Mouse (Mus musculus) embryonic facial prominence, embryonic 10.5 days (tissue): ENCODE measurements around the gene Inpp1. TPM values are rescaled to one million over a fixed set of nuclear protein-coding genes. Genes with fewer than 3 reads are reported as not detected.
A peak's percentile ranks its signal among the peaks of the same experiment; 100 is the strongest.
"Not testable (repeated sequence)": the region's sequence is repeated elsewhere in the genome, so short reads cannot be mapped to it uniquely, and the experiment has no call there.

Source experiments
- DNase-seq: peaks from one replicate; pipeline ENCODE4 v3.0.0-alpha.2; 2017; ENCODE audit warnings: low spot score
- H3K27ac ChIP-seq: fragments of 300-500 bp; sonication (generic); replicated peaks from 2 replicates; pipeline ENCODE4 v1.5.1; 2016; ENCODE audit warnings: mild to moderate bottlenecking
- H3K27me3 ChIP-seq: fragments of 300-500 bp; sonication (generic); replicated peaks from 2 replicates; pipeline ENCODE4 v1.6.1; 2016; ENCODE audit warnings: low read depth, mild to moderate bottlenecking; ENCODE audit not compliant: poor library complexity, severe bottlenecking
- H3K36me3 ChIP-seq: fragments of 300-500 bp; sonication (generic); replicated peaks from 2 replicates; pipeline ENCODE4 v1.6.1; 2016; ENCODE audit warnings: mild to moderate bottlenecking, moderate library complexity
- H3K4me1 ChIP-seq: fragments of 300-500 bp; sonication (generic); 2 replicates; pipeline ENCODE4 v1.6.1; 2016
- H3K4me3 ChIP-seq: fragments of 300-500 bp; sonication (generic); 2 replicates; pipeline ENCODE4 v1.5.1; 2016; ENCODE audit warnings: mild to moderate bottlenecking, moderate library complexity
- H3K9me3 ChIP-seq: fragments of 300-500 bp; sonication (generic); 2 replicates; pipeline ENCODE4 v1.6.1; 2016; ENCODE audit warnings: mild to moderate bottlenecking
- whole genome bisulfite sequencing: fragments of 180-500 bp; shearing (Covaris S2); methylation state at CpG from one replicate; pipeline ENCODE4 v1.1.7; 2016; 5-methylcytosine and 5-hydroxymethylcytosine counted together
- polyA plus RNA-seq: library from polyadenylated mRNA; unstranded; fragments of >200 nt; fragmentation: Nextera tagmentation; extraction: Ambion mirVana; gene quantifications from 2 replicates; pipeline ENCODE4 v1.2.1, GENCODE M21; 2016

Gene Inpp1
- 13.7 and 15.7 TPM in 2 replicates for polyA plus RNA-seq

- under 1% methylated on average over 59 of the region's 59 CpGs for WGBS
- Histone ChIP-seq H3K27ac (peak within 1 kb of the TSS; percentile 88), H3K9me3 (no peaks in the 10 kb centered on the region)
Measured at GRCm38 (mm10) chr1:52816910-52817812, at the start of gene Inpp1. Gene Inpp1, minus strand, starts transcription at chr1:52817688.

DNA sequence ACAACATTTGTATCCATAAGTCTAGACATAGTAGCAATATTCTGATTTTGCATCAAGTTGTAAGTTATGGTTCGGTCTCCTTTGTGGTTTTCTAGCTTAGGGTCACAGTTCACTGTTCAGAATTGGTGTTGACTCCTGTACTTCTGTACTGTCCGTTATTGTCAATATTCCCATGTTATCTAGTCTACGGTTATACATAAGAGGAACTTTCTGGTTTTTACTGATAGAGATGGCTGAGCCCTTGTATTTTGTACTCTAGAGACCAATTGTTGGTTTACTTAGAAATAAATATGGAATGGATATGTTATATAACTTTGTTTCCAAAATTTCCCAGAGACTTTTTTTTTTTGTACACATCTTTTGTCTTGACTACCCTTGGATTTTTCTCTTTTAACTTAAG is 48.5 kb upstream of the Inpp1 start:
- Histone ChIP-seq H3K9me3 (no peaks in the 10 kb centered on the region), H3K4me1 (no peaks in the 10 kb centered on the region), H3K36me3 (peaks cover 2% of the 10 kb centered on the region; the same call in 1 of the 2 replicates), H3K27ac (no peak overlapping the region), H3K27me3 (no peaks in the 10 kb centered on the region), H3K4me3 (no peak overlapping the region)
- DNase-seq, result no peak
- 92% methylated on average over 3 of the region's 3 CpGs for WGBS

More at GRCm38 (mm10) chr1:52816910-52817812, at the start of gene Inpp1:
- H3K27me3 ChIP-seq, result no peaks in the 10 kb centered on the region
- no peaks in the 10 kb centered on the region for H3K36me3 ChIP-seq
- peak within 1 kb of the TSS; percentile 74 for H3K4me3 ChIP-seq
- H3K4me1 ChIP-seq, result peaks cover 26% of the 10 kb centered on the region
- DNase-seq, result peak; percentile 80

GRCm38 (mm10) chr1:52864220-52864619 is 46.7 kb upstream of the Inpp1 start:
- Histone ChIP-seq H3K27ac (no peak overlapping the region), H3K36me3 (peaks cover 8% of the 10 kb centered on the region; the same call in 1 of the 2 replicates), H3K4me1 (no peaks in the 10 kb centered on the region), H3K4me3 (no peak overlapping the region), H3K9me3 (no peaks in the 10 kb centered on the region), H3K27me3 (no peaks in the 10 kb centered on the region)
- 91% methylated on average over 1 of the region's 1 CpGs for WGBS
- DNase-seq, result no peak

GRCm38 (mm10) chr1:52855904-52856601 is 38.6 kb upstream of the Inpp1 start:
- peaks cover 6% of the 10 kb centered on the region; the same call in 1 of the 2 replicates for H3K36me3 ChIP-seq
- H3K4me3 ChIP-seq, result no peak overlapping the region
- no peaks in the 10 kb centered on the region for H3K4me1 ChIP-seq
- no peak for DNase-seq
- no peaks in the 10 kb centered on the region for H3K9me3 ChIP-seq
- H3K27ac ChIP-seq, result no peak overlapping the region
- no peaks in the 10 kb centered on the region for H3K27me3 ChIP-seq
- 92% methylated on average over 7 of the region's 7 CpGs for WGBS

GRCm38 (mm10) chr1:52854029-52854428 is 36.5 kb upstream of the Inpp1 start:
- not testable (repeated sequence) for H3K9me3 ChIP-seq, H3K27me3 ChIP-seq, DNase-seq, H3K4me1 ChIP-seq, H3K4me3 ChIP-seq, H3K36me3 ChIP-seq, H3K27ac ChIP-seq
- WGBS, result 76% methylated on average over 1 of the region's 1 CpGs

DNA sequence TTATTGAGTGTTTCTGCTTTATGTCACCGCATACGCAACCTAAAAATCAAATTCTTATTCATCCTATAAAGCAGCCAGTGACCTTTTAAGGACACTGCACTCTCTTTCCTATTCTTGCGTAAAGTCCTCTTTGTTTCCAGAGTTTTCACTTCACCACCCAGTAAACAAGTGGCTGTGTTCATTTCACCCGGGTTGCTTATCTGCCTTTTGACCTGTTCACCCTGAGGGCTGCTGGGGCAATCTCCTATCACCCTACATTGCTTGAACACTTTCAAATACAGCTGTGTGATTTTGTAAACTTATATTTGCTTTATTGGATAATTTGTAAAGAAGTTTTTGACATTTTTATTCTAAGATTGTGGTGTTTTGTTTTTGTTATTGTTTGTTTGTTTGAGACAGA is 31.9 kb upstream of the Inpp1 start:
- Histone ChIP-seq H3K36me3 (no peaks in the 10 kb centered on the region), H3K9me3 (no peaks in the 10 kb centered on the region), H3K27me3 (no peaks in the 10 kb centered on the region), H3K27ac (no peak overlapping the region), H3K4me3 (no peak overlapping the region), H3K4me1 (peaks cover 8% of the 10 kb centered on the region)
- DNase-seq, result no peak
- 72% methylated on average over 4 of the region's 4 CpGs for WGBS

DNA sequence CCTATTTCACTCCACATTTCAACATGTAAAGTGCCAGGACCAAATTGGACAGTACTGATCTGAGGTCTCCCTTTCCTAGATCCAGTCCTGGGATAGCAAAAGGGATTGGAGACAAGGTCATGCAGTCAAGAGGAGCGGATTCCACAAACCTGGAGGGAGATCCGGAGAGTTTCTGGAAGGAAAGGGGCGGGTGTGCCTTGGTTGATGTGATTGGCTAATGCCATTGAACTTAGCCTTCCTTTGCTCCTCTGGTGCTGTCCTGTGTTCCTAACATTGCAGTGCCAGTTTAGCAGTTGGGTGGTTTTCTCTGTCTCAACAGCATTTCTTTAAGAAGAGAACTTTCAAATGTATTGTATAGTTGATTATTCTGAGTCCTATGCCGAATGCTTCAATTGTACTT is 29.1 kb upstream of the Inpp1 start:
- H3K4me3 ChIP-seq, result no peak overlapping the region
- H3K9me3 ChIP-seq, result no peaks in the 10 kb centered on the region
- WGBS, result 89% methylated on average over 4 of the region's 4 CpGs
- peaks cover 13% of the 10 kb centered on the region for H3K4me1 ChIP-seq
- DNase-seq, result no peak
- H3K36me3 ChIP-seq, result no peaks in the 10 kb centered on the region
- H3K27me3 ChIP-seq, result no peaks in the 10 kb centered on the region
- no peak overlapping the region for H3K27ac ChIP-seq

GRCm38 (mm10) chr1:52844782-52845665 is 27.5 kb upstream of the Inpp1 start, which contains the start of gene Hibch:
Gene Hibch, plus strand, starts transcription at chr1:52844929.
- DNase-seq, result peak; percentile 99
- no peaks in the 10 kb centered on the region for H3K27me3 ChIP-seq
- H3K36me3 ChIP-seq, result no peaks in the 10 kb centered on the region
- H3K9me3 ChIP-seq, result no peaks in the 10 kb centered on the region
- peak within 1 kb of the TSS; percentile 66 for H3K4me3 ChIP-seq
- 4% methylated on average over 45 of the region's 45 CpGs for WGBS
- H3K27ac ChIP-seq, result peak within 1 kb of the TSS; percentile 88
- peaks cover 13% of the 10 kb centered on the region for H3K4me1 ChIP-seq

DNA sequence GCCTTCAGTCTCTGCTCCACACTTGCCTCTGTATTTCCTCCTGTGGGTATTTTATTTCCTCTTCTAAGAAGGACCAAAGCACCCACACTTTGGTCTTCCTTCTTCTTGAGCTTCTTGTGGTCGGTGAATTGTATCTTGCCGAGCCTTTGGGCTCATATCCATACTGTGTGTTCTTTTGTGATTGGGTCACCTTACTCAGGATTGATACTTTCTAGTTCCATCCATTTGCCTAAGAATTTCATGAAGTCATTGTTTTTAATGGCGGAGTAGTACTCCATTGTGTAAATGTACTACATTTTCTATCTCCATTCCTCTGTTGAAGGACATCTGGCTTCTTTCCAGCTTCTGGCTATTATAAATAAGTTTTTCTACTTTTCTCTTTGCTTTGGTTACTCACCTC is 26.9 kb upstream of the Inpp1 start:
- DNase-seq, result no peak
- Histone ChIP-seq H3K27ac (peak overlapping the region; percentile 88; the same call in 1 of the 2 replicates), H3K9me3 (no peaks in the 10 kb centered on the region), H3K4me3 (peak overlapping the region; percentile 66), H3K4me1 (peaks cover 13% of the 10 kb centered on the region), H3K27me3 (no peaks in the 10 kb centered on the region), H3K36me3 (no peaks in the 10 kb centered on the region)
- 17% methylated on average over 3 of the region's 3 CpGs for WGBS

- WGBS, result 90% methylated on average over 3 of the region's 3 CpGs
Measured at GRCm38 (mm10) chr1:52839099-52839498, 21.6 kb upstream of the Inpp1 start.

GRCm38 (mm10) chr1:52817813-52818147 is 292 bp upstream of the Inpp1 start:
- Histone ChIP-seq H3K36me3 (no peaks in the 10 kb centered on the region), H3K4me1 (peaks cover 26% of the 10 kb centered on the region), H3K9me3 (no peaks in the 10 kb centered on the region), H3K27me3 (no peaks in the 10 kb centered on the region), H3K4me3 (peak overlapping the region; percentile 74), H3K27ac (peak overlapping the region; percentile 88)
- DNase-seq, result no peak
- 4% methylated on average over 7 of the region's 7 CpGs for WGBS

More at GRCm38 (mm10) chr1:52839099-52839498, 21.6 kb upstream of the Inpp1 start:
- no peaks in the 10 kb centered on the region for H3K9me3 ChIP-seq
- DNase-seq, result no peak
- no peak overlapping the region for H3K4me3 ChIP-seq
- no peaks in the 10 kb centered on the region for H3K27me3 ChIP-seq
- no peak overlapping the region for H3K27ac ChIP-seq
- H3K4me1 ChIP-seq, result peaks cover 2% of the 10 kb centered on the region
- H3K36me3 ChIP-seq, result no peaks in the 10 kb centered on the region
